Mouse (Mus musculus) forebrain, postnatal 0 days (tissue): ENCODE measurements around the gene Ccnb1. TPM values are rescaled to one million over a fixed set of nuclear protein-coding genes. Genes with fewer than 3 reads are reported as not detected.

Experiments used
- ATAC-seq: fragments of 200-750 bp; cut with Nextera tagmentation; 2 replicates; pipeline ENCODE4 v1.8.0; 2017; ENCODE audit warnings: mild to moderate bottlenecking, moderate library complexity
- DNase-seq: peaks from one replicate; pipeline ENCODE4 v3.0.0-alpha.2; 2015
- H3K27ac ChIP-seq: fragments of 300-500 bp; sonication (generic); 2 replicates; pipeline ENCODE4 v1.5.1; 2014; ENCODE audit warnings: low read depth, mild to moderate bottlenecking, antibody characterized with exemption, low read length, moderate library complexity, mixed read lengths
- H3K27me3 ChIP-seq: fragments of 300-500 bp; sonication (generic); 2 replicates; pipeline ENCODE4 v1.6.1; 2014; ENCODE audit warnings: mild to moderate bottlenecking, low read length, mixed read lengths; ENCODE audit not compliant: insufficient read depth
- H3K36me3 ChIP-seq: fragments of 300-500 bp; sonication (generic); 2 replicates; pipeline ENCODE4 v1.6.1; 2014; ENCODE audit warnings: mild to moderate bottlenecking, moderate library complexity; ENCODE audit not compliant: insufficient read depth
- H3K4me1 ChIP-seq: fragments of 300-500 bp; sonication (generic); 2 replicates; pipeline ENCODE4 v1.6.1; 2014; ENCODE audit warnings: antibody characterized with exemption; ENCODE audit not compliant: insufficient read depth
- H3K4me2 ChIP-seq: fragments of 300-500 bp; sonication (generic); 2 replicates; pipeline ENCODE4 v1.6.1; 2014; ENCODE audit warnings: low read depth, mild to moderate bottlenecking, moderate library complexity
- H3K4me3 ChIP-seq: fragments of 300-500 bp; sonication (generic); 2 replicates; pipeline ENCODE4 v1.5.1; 2014; ENCODE audit warnings: low read depth, low read length, mixed read lengths
- H3K9ac ChIP-seq: fragments of 300-500 bp; sonication (generic); 2 replicates; pipeline ENCODE4 v1.6.1; 2014; ENCODE audit warnings: mild to moderate bottlenecking
- H3K9me3 ChIP-seq: fragments of 300-500 bp; sonication (generic); 2 replicates; pipeline ENCODE4 v1.6.1; 2016; ENCODE audit warnings: low read length
- CTCF ChIP-seq: sonication (generic); IDR thresholded peaks from 2 replicates; pipeline ENCODE4 v1.5.1; 2016; ENCODE audit warnings: antibody characterized with exemption, control low read depth, low read depth
- WGBS: fragments of 180-500 bp; shearing (Covaris S2); extraction: QIAGEN DNeasy Blood & Tissue Kit; methylation state at CpG from one replicate; pipeline ENCODE4 v1.1.7; 2014; 5-methylcytosine and 5-hydroxymethylcytosine counted together
- polyA plus RNA-seq: library from polyadenylated mRNA; unstranded; fragments of >200 nt; fragmentation: Nextera tagmentation; extraction: Ambion mirVana; gene quantifications from 2 replicates; pipeline ENCODE4 v1.2.1, GENCODE M21; 2015
- total RNA-seq: library from RNA; depleted of rRNA; stranded (reverse); fragments of >200 nt; gene quantifications from 2 replicates; pipeline ENCODE4 v1.2.3, GENCODE M21; 2014

Ccnb1 gene
- total and polyA plus RNA-seq, 2 experiments from 2014 or later, result 16.5 to 22.8 TPM

DNA sequence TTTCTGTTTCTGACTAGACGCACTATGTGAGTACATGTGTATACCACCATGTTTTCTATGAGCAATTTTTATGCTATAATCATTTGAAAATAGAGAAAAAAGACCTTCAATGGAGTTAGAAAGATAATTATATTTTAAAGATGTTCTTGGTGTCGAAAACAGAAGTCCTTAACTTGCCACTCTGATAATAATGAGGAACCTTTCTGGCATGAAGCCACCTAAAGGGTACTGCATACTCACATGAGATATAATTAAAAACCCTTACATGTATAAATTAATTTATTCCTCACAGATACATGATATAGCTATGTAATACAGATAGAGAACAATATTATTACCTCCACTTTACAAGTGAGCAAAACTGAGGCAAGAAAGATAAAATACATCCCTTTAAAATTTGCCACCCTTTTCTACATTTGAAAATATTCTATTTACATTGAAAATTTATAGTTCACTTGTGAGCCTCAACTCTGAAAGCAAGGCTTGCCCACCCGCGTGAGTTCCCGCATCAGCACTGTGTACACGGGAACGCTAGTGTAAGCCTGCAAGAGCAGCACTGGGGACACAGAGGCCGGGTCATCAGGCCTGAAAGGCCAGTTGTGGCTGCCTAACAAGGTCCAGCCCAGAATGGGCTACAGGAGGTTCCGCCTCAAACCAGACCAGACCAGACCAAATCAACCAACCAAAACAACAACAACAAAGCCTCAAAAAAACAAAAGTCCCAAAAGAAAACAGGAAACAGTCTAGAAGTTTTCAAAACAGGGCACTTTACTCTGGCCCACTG lies 39.4 kb upstream of the Ccnb1 start:
- Histone ChIP-seq H3K4me2 (no peak overlapping the region), H3K9me3 (no peaks in the 10 kb centered on the region), H3K4me3 (no peak overlapping the region), H3K4me1 (peaks cover under 1% of the 10 kb centered on the region; the same call in 1 of the 2 replicates), H3K27ac (no peak overlapping the region), H3K9ac (no peak overlapping the region), H3K27me3 (no peaks in the 10 kb centered on the region), H3K36me3 (peaks cover 40% of the 10 kb centered on the region)
- ATAC-seq (no peak), DNase-seq (no peak)
- no peak for TF ChIP-seq CTCF
- 91% methylated on average over 9 of the region's 9 CpGs for WGBS

DNA sequence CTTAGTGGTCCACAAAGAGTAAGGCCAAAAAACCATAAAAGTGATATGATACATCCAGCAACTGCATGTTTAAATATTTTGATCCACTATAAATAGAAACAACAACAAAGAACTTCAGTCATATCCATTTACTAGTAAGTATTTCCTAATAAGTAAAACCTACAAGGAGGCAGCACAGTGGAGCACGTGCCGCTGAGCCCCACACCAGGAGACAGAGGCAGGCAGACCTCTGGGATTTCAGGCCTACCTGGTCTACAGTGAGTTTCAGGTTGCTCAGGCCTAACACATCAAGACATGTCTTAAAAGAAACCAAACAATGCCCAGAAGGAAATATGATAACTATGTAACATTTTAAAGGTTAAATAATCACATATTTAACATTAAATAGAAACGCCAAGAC lies 38.5 kb upstream of the Ccnb1 start:
- no peak for TF ChIP-seq CTCF
- Histone ChIP-seq H3K4me2 (no peak overlapping the region), H3K27ac (no peak overlapping the region), H3K4me3 (no peak overlapping the region), H3K36me3 (peaks cover 45% of the 10 kb centered on the region), H3K9ac (no peak overlapping the region), H3K27me3 (no peaks in the 10 kb centered on the region), H3K4me1 (no peaks in the 10 kb centered on the region), H3K9me3 (no peaks in the 10 kb centered on the region)
- ATAC-seq, result no peak
- WGBS, result 96% methylated on average over 3 of the region's 3 CpGs
- DNase-seq, result no peak

DNA sequence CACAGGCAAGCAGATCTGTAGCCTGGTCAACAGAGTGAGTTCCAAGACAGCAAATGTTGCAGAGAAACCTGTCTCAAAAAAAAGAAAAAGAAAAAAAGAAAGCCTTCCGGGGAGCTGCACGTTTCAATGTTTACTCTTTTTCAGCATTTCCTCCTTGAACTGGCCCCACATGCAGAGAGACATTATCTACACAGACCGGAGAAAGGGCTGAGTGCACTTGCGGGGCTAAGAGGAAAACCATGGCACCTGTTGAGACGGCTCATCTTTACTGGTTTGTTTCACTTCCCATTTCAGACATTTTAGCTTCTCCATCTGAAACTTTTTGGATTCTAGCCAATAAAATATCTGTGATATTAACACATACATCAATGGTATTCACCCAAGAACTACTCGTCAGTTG lies 37.9 kb upstream of the Ccnb1 start:
- Histone ChIP-seq H3K36me3 (peaks cover 49% of the 10 kb centered on the region), H3K27ac (no peak overlapping the region), H3K4me3 (no peak overlapping the region), H3K4me1 (no peaks in the 10 kb centered on the region), H3K9me3 (no peaks in the 10 kb centered on the region), H3K27me3 (no peaks in the 10 kb centered on the region), H3K9ac (no peak overlapping the region), H3K4me2 (no peak overlapping the region)
- ATAC-seq, result no peak
- TF ChIP-seq CTCF, result no peak
- DNase-seq, result no peak
- WGBS, result 86% methylated on average over 6 of the region's 6 CpGs

DNA sequence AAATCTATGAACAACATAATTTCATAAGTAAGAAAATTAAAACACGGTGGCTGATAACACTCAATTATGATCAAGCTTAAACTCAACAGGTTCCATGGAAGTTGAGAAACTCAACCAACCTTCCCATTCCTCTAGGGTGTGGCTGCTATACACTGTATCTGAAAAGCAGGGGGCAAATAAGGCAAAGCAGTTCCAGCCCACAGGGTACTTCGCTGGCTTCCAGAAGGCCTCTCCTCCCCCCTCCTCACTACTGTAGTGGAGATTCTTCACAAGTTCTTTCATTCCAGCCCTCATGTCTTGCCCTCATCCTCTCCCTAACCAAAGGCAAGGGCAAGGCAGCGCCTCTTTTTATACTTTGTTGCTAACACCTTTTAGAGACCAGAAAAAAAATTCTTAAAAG lies 37.5 kb upstream of the Ccnb1 start:
- Histone ChIP-seq H3K4me3 (no peak overlapping the region), H3K27me3 (no peaks in the 10 kb centered on the region), H3K4me2 (no peak overlapping the region), H3K9me3 (no peaks in the 10 kb centered on the region), H3K27ac (no peak overlapping the region), H3K9ac (no peak overlapping the region), H3K36me3 (peaks cover 52% of the 10 kb centered on the region), H3K4me1 (no peaks in the 10 kb centered on the region)
- DNase-seq (no peak), ATAC-seq (no peak)
- WGBS, result 98% methylated on average over 3 of the region's 3 CpGs
- no peak for TF ChIP-seq CTCF

DNA sequence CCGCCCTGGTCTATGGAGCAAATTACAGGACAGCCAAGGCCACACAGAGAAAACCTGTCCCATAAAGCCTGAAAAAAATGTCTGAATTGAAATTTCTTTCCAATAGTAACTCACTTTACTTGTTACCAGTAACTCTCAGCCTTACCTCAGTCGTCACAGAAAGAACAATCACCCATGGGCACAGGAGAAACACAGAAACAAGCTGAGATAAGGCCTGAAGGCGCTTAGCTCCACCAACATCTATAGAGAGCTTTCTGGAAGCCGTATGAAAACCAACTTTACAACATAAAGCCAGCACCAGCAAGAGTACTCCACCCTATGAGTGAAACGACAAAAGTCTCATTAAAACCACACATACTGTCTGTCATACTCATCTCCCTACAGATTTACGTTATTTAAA lies 28.1 kb upstream of the Ccnb1 start:
- Histone ChIP-seq H3K27me3 (no peaks in the 10 kb centered on the region), H3K9ac (no peak overlapping the region), H3K4me3 (no peak overlapping the region), H3K27ac (no peak overlapping the region), H3K4me1 (no peaks in the 10 kb centered on the region), H3K9me3 (no peaks in the 10 kb centered on the region), H3K4me2 (no peak overlapping the region), H3K36me3 (peaks cover 58% of the 10 kb centered on the region)
- 93% methylated on average over 6 of the region's 6 CpGs for WGBS
- TF ChIP-seq CTCF, result no peak
- DNase-seq (no peak), ATAC-seq (no peak)

DNA sequence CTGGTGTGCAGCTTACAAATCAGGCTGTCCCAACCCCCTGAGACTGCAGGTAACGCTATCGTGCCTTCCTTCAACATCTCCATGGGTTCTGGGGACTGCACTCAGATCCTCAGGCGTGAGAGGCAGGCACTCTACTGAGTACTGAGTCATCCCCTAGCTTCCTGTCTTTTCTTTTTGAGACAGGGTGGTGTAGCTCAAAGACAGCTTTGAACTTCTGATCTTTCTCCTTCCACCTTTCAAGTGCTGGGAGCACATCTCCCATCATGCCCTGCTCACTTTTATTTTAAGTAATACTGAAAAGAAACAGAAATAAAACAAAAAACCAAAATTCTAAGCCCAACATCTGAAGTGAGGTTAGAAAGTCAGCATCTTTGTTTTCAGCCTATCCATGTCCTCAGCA lies 19.4 kb upstream of the Ccnb1 start:
- H3K27me3 ChIP-seq, result no peaks in the 10 kb centered on the region
- H3K4me3 ChIP-seq, result no peak overlapping the region

DNA sequence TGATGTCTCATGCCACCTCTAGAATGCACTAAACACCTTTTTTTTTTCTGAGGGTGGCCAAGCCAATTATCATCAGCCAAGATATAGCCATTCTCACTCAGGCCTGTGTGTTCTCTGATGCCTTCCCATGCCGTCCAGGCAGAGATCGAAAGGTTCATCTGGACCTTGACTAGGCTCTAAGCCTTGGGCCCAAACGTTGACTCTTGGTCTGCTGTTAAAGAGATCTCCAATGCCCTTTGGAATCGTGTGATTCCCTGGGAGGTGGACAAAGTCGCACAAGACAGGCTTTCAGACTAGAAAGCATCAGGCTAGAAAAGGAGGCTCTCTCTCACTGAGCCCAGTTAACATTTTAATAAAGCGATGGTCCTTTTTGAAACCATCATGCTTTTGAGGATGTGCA lies 10.8 kb upstream of the Ccnb1 start:
- WGBS, result 90% methylated on average over 6 of the region's 6 CpGs

More for the DNA sequence above, 19.4 kb upstream of the Ccnb1 start:
- Histone ChIP-seq H3K9ac (no peak overlapping the region), H3K4me1 (no peaks in the 10 kb centered on the region), H3K36me3 (peaks cover 56% of the 10 kb centered on the region), H3K27ac (no peak overlapping the region), H3K4me2 (no peak overlapping the region), H3K9me3 (no peaks in the 10 kb centered on the region)
- 98% methylated on average over 3 of the region's 3 CpGs for WGBS
- DNase-seq (no peak), ATAC-seq (no peak)
- no peak for TF ChIP-seq CTCF

More for the DNA sequence above, 10.8 kb upstream of the Ccnb1 start:
- Histone ChIP-seq H3K9ac (no peak overlapping the region), H3K36me3 (peaks cover 3% of the 10 kb centered on the region), H3K4me1 (no peaks in the 10 kb centered on the region), H3K4me2 (no peak overlapping the region), H3K4me3 (no peak overlapping the region), H3K27ac (no peak overlapping the region), H3K9me3 (no peaks in the 10 kb centered on the region), H3K27me3 (no peaks in the 10 kb centered on the region)
- ATAC-seq, result no peak
- TF ChIP-seq CTCF, result no peak
- no peak for DNase-seq
